In genomic region chr19:40220878-40221277, GRCm38 (mm10) we compare ENCODE assay signal across 24 mouse cellular contexts. TPM values are rescaled to one million over a fixed set of nuclear protein-coding genes. Genes with fewer than 3 reads are reported as not detected.
DNase-seq lines count a peak whose midpoint lies in the region; ATAC-seq and TF ChIP-seq lines count a peak whose summit lies in the region.
"Had no signal": no experiment of that assay in that cellular context is flagged by ENCODE, and none has a peak within 500 bp of the region (broad histone marks: within the 10 kb centered on the region; RNA-seq: fewer than 3 reads in every experiment).

No protein-coding gene starts in this region.

- no peak overlapping the region for H3K27ac ChIP-seq in kidney, adult 2 months (ENCODE audit: insufficient read depth, low read depth, low read length)
- 0 out of 2 replicates have a peak overlapping the region, but pooled peaks have one; percentile 7 for H3K27ac ChIP-seq in liver, postnatal 0 days (ENCODE audit: low read depth)
- no peak overlapping the region for H3K27ac ChIP-seq in liver, embryonic 12.5 days
- H3K27ac ChIP-seq in forebrain, embryonic 14.5 days (ENCODE audit: low read depth, low read length), result no peak overlapping the region
- H3K27ac ChIP-seq: embryonic facial prominence, embryonic 10.5 days; embryonic facial prominence, embryonic 12.5 days; forebrain, embryonic 13.5 days had no signal

- no peaks in the 10 kb centered on the region for H3K27me3 ChIP-seq in kidney, adult 2 months (replicated peaks; ENCODE audit: control insufficient read depth, insufficient read depth, low read length)
- H3K27me3 ChIP-seq in liver, postnatal 0 days (ENCODE audit: insufficient read depth, low read length), result no peaks in the 10 kb centered on the region
- no peaks in the 10 kb centered on the region for H3K27me3 ChIP-seq in liver, embryonic 12.5 days (replicated peaks)
- no peaks in the 10 kb centered on the region for H3K27me3 ChIP-seq in forebrain, embryonic 14.5 days (replicated peaks; ENCODE audit: control insufficient read depth, insufficient read depth, low read length)
- H3K27me3 ChIP-seq: embryonic facial prominence, embryonic 12.5 days; forebrain, embryonic 13.5 days had no signal

- WGBS in kidney, adult 2 months, result 68% methylated on average over 5 of the region's 5 CpGs
- WGBS in liver, postnatal 0 days (ENCODE audit: insufficient replicate concordance), result 48% methylated on average over 5 of the region's 5 CpGs
- 72% methylated on average over 5 of the region's 5 CpGs for WGBS in liver, embryonic 12.5 days (ENCODE audit: insufficient replicate concordance)
- WGBS in forebrain, embryonic 14.5 days, result 75% methylated on average over 5 of the region's 5 CpGs

- ATAC-seq in liver, postnatal 0 days, result peak; percentile 15
- ATAC-seq in liver, embryonic 12.5 days, result no peak
- no peak for ATAC-seq in forebrain, embryonic 14.5 days
- ATAC-seq: forebrain, embryonic 13.5 days; forebrain, embryonic 16.5 days had no signal

- no peaks in the 10 kb centered on the region for H3K36me3 ChIP-seq in kidney, adult 2 months (ENCODE audit: control insufficient read depth, insufficient read depth, low read length)
- no peaks in the 10 kb centered on the region for H3K36me3 ChIP-seq in liver, postnatal 0 days (replicated peaks; ENCODE audit: insufficient read depth, low read length)
- peaks cover 14% of the 10 kb centered on the region for H3K36me3 ChIP-seq in liver, embryonic 12.5 days
- no peaks in the 10 kb centered on the region for H3K36me3 ChIP-seq in forebrain, embryonic 14.5 days (ENCODE audit: control insufficient read depth, insufficient read depth, low read length)
- H3K36me3 ChIP-seq: embryonic facial prominence, embryonic 12.5 days; G1E had no signal

- peak; percentile 46 for DNase-seq in kidney, adult 2 months
- no peak for DNase-seq in kidney, postnatal 36 days
- DNase-seq in liver, postnatal 0 days, result no peak
- DNase-seq in NIH3T3 (ENCODE audit: low read depth), result peak; percentile 0
- no peak for DNase-seq in forebrain, embryonic 14.5 days (ENCODE audit: low spot score)
- DNase-seq in testis, postnatal 14 days (ENCODE audit: low spot score), result no peak
- DNase-seq: adrenal gland, adult 2 months; adrenal gland, postnatal 10 days; adrenal gland, postnatal 36 days; cerebellum, adult 11-12 months; cerebellum, adult 2 months; cerebellum, adult 9-10 months; cerebellum, postnatal 10 days; cerebellum, postnatal 25 days had no signal

- H3K4me1 ChIP-seq in kidney, adult 2 months (ENCODE audit: control insufficient read depth, insufficient read depth, low read length), result no peaks in the 10 kb centered on the region
- H3K4me1 ChIP-seq in liver, postnatal 0 days (ENCODE audit: insufficient read depth), result peaks cover 4% of the 10 kb centered on the region; the same call in 1 of the 2 replicates
- H3K4me1 ChIP-seq in liver, embryonic 12.5 days, result no peaks in the 10 kb centered on the region
- H3K4me1 ChIP-seq in forebrain, embryonic 14.5 days (ENCODE audit: control insufficient read depth, insufficient read depth, low read length), result no peaks in the 10 kb centered on the region
- H3K4me1 ChIP-seq: embryonic facial prominence, embryonic 10.5 days; embryonic facial prominence, embryonic 12.5 days; forebrain, embryonic 13.5 days had no signal

- no peak overlapping the region for H3K4me2 ChIP-seq in liver, postnatal 0 days (ENCODE audit: low read depth, low read length)
- no peak overlapping the region for H3K4me2 ChIP-seq in liver, embryonic 12.5 days
- H3K4me2 ChIP-seq in forebrain, embryonic 14.5 days (ENCODE audit: low read length), result no peak overlapping the region
- H3K4me2 ChIP-seq: embryonic facial prominence, embryonic 12.5 days; forebrain, embryonic 13.5 days had no signal

- no peak overlapping the region for H3K9ac ChIP-seq in liver, postnatal 0 days (replicated peaks)
- H3K9ac ChIP-seq in liver, embryonic 12.5 days, result no peak overlapping the region
- H3K9ac ChIP-seq in forebrain, embryonic 14.5 days (ENCODE audit: low read length), result no peak overlapping the region
- H3K9ac ChIP-seq: embryonic facial prominence, embryonic 12.5 days; forebrain, embryonic 13.5 days had no signal

- no peak for TF ChIP-seq CTCF in kidney, adult 2 months (conservative IDR thresholded peaks at IDR 0.05; ENCODE audit: insufficient read depth, insufficient read length, low read depth, low read length)
- TF ChIP-seq CTCF in liver, postnatal 0 days (IDR thresholded peaks at IDR 0.05; ENCODE audit: low read depth), result no peak

- H3K4me3 ChIP-seq in kidney, adult 2 months (ENCODE audit: insufficient read depth, low read depth, low read length), result no peak overlapping the region
- no peak overlapping the region for H3K4me3 ChIP-seq in liver, postnatal 0 days (ENCODE audit: low read depth, low read length)
- no peak overlapping the region for H3K4me3 ChIP-seq in liver, embryonic 12.5 days
- no peak overlapping the region for H3K4me3 ChIP-seq in forebrain, embryonic 14.5 days (ENCODE audit: low read depth, low read length)
- H3K4me3 ChIP-seq: embryonic facial prominence, embryonic 10.5 days; embryonic facial prominence, embryonic 12.5 days; forebrain, embryonic 13.5 days had no signal

- no peak for TF ChIP-seq POLR2A in kidney, adult 2 months (IDR thresholded peaks at IDR 0.05; ENCODE audit: low read depth, low read length)

- no peaks in the 10 kb centered on the region for H3K9me3 ChIP-seq in liver, postnatal 0 days (ENCODE audit: low read length)
- no peaks in the 10 kb centered on the region for H3K9me3 ChIP-seq in liver, embryonic 12.5 days (replicated peaks)
- no peaks in the 10 kb centered on the region for H3K9me3 ChIP-seq in forebrain, embryonic 14.5 days (replicated peaks; ENCODE audit: control insufficient read depth, low read length)
- H3K9me3 ChIP-seq: embryonic facial prominence, embryonic 10.5 days; embryonic facial prominence, embryonic 12.5 days; forebrain, embryonic 13.5 days; G1E had no signal

- no peak for TF ChIP-seq EP300 in liver, postnatal 0 days (IDR thresholded peaks at IDR 0.05; ENCODE audit: low read depth)

RNA-seq across cellular contexts. Expression of gene Cyp2c70, which starts 33.7 kb away (rescaled TPM):
- not detected in 2 replicates for polyA plus RNA-seq in kidney, adult 2 months (2012; rRNA removed)
- 49.8 and 59.6 TPM in 2 replicates for polyA plus RNA-seq in liver, postnatal 0 days (2015; fragmentation: Nextera tagmentation; extraction: Ambion mirVana)
- polyA plus RNA-seq in liver, embryonic 12.5 days (2016; fragmentation: Nextera tagmentation; extraction: Ambion mirVana), result 5.9 and 6.4 TPM in 2 replicates
- polyA plus RNA-seq in forebrain, embryonic 14.5 days (2014; fragmentation: Nextera tagmentation; extraction: Ambion mirVana), result not detected in 2 replicates
- polyA plus RNA-seq: adrenal gland, adult 2 months; C2C12; cerebellum, adult 2 months; cortical plate, adult 2 months; embryonic facial prominence, embryonic 10.5 days; embryonic facial prominence, embryonic 12.5 days; embryonic facial prominence, embryonic 14.5 days; forebrain, embryonic 11.5 days; forebrain, embryonic 13.5 days; forebrain, embryonic 16.5 days; G1E had no signal

RNA-seq across cellular contexts. Expression of gene Pdlim1, which starts 50.8 kb away (rescaled TPM):
- 15.4 and 25.7 TPM in 2 replicates for polyA plus RNA-seq in kidney, adult 2 months (2012; rRNA removed)
- polyA plus RNA-seq in liver, postnatal 0 days (2015; fragmentation: Nextera tagmentation; extraction: Ambion mirVana), result 80.4 and 82.1 TPM in 2 replicates
- 78.3 and 82.3 TPM in 2 replicates for polyA plus RNA-seq in liver, embryonic 12.5 days (2016; fragmentation: Nextera tagmentation; extraction: Ambion mirVana)
- 20.1 and 30.1 TPM in 2 replicates for polyA plus RNA-seq in forebrain, embryonic 14.5 days (2014; fragmentation: Nextera tagmentation; extraction: Ambion mirVana)
- polyA plus RNA-seq: G1E had no signal

Comparison
In these comparisons a context has a peak if more than half of its experiments do, and no peak if none do; other contexts are left out.
1. DNase-seq: peak in kidney, adult 2 months (single experiment) and NIH3T3 (single experiment); none in kidney, postnatal 36 days (0 of 2), liver, postnatal 0 days (single experiment), forebrain, embryonic 14.5 days (single experiment) and testis, postnatal 14 days (single experiment).